Mouse (Mus musculus) liver, embryonic 11.5 days (tissue): Measurements from ENCODE around the gene Washc4. TPM values are rescaled to one million over a fixed set of nuclear protein-coding genes. Genes with fewer than 3 reads are reported as not detected.

Experiments used
- ATAC-seq: fragments of 200-750 bp; cut with Nextera tagmentation; replicated peaks from 2 replicates; pipeline ENCODE4 v1.8.0; 2017; ENCODE audit warnings: moderate number of reproducible peaks, mild to moderate bottlenecking, moderate TSS enrichment, moderate library complexity; ENCODE audit not compliant: low FRiP score
- DNase-seq: peaks from one replicate; pipeline ENCODE4 v3.0.0-alpha.2; 2017; ENCODE audit warnings: low spot score
- H3K27ac ChIP-seq: fragments of 300-500 bp; sonication (generic); 2 replicates; pipeline ENCODE4 v1.5.1; 2014; ENCODE audit warnings: mild to moderate bottlenecking, low read depth, low read length, control low read depth
- H3K27me3 ChIP-seq: fragments of 300-500 bp; sonication (generic); replicated peaks from 2 replicates; pipeline ENCODE4 v1.6.1; 2014; ENCODE audit warnings: low read length, mixed read lengths; ENCODE audit not compliant: control insufficient read depth, insufficient read depth
- H3K36me3 ChIP-seq: fragments of 300-500 bp; sonication (generic); 2 replicates; pipeline ENCODE4 v1.6.1; 2014; ENCODE audit warnings: mild to moderate bottlenecking, low read length, moderate library complexity, mixed read lengths; ENCODE audit not compliant: control insufficient read depth, insufficient read depth
- H3K4me1 ChIP-seq: fragments of 300-500 bp; sonication (generic); replicated peaks from 2 replicates; pipeline ENCODE4 v1.6.1; 2014; ENCODE audit warnings: low read length, mixed read lengths; ENCODE audit not compliant: control insufficient read depth, insufficient read depth
- H3K4me2 ChIP-seq: fragments of 300-500 bp; sonication (generic); 2 replicates; pipeline ENCODE4 v1.6.1; 2014; ENCODE audit warnings: mild to moderate bottlenecking, control low read depth, moderate library complexity
- H3K4me3 ChIP-seq: fragments of 300-500 bp; sonication (generic); 2 replicates; pipeline ENCODE4 v1.5.1; 2014; ENCODE audit warnings: low read depth, low read length, control low read depth
- H3K9ac ChIP-seq: fragments of 300-500 bp; sonication (generic); 2 replicates; pipeline ENCODE4 v1.6.1; 2014; ENCODE audit warnings: low read depth, low read length, control low read depth
- H3K9me3 ChIP-seq: fragments of 300-500 bp; sonication (generic); 2 replicates; pipeline ENCODE4 v1.6.1; 2016; ENCODE audit warnings: low read length, inconsistent platforms, mixed read lengths; ENCODE audit not compliant: control insufficient read depth
- WGBS: fragments of 180-500 bp; shearing (Covaris S2); extraction: QIAGEN DNeasy Blood & Tissue Kit; methylation state at CpG from one replicate; pipeline ENCODE4 v1.1.7; 2014; 5-methylcytosine and 5-hydroxymethylcytosine counted together
- polyA plus RNA-seq: library from polyadenylated mRNA; unstranded; fragments of >200 nt; fragmentation: Nextera tagmentation; extraction: Ambion mirVana; gene quantifications from 2 replicates; pipeline ENCODE4 v1.2.1, GENCODE M21; 2014

Gene Washc4
- polyA plus RNA-seq, 1 experiment from 2014 or later: 31.0 TPM

GRCm38 (mm10) chr10:83634461-83634860, 90.9 kb downstream of the Washc4 start:
- no peak for ATAC-seq

GRCm38 (mm10) chr10:83636191-83636590, 92.6 kb downstream of the Washc4 start:
- Histone ChIP-seq H3K27me3 (no peaks in the 10 kb centered on the region), H3K4me2 (no peak overlapping the region), H3K9me3 (no peaks in the 10 kb centered on the region), H3K36me3 (no peaks in the 10 kb centered on the region; the same call in 1 of the 2 replicates), H3K9ac (no peak overlapping the region), H3K4me3 (no peak overlapping the region), H3K4me1 (peaks cover 25% of the 10 kb centered on the region), H3K27ac (no peak overlapping the region)
- DNase-seq: no peak
- WGBS: 78% methylated on average over 2 of the region's 2 CpGs
- ATAC-seq: no peak

More at GRCm38 (mm10) chr10:83634461-83634860, 90.9 kb downstream of the Washc4 start:
- peaks cover 25% of the 10 kb centered on the region for H3K4me1 ChIP-seq
- H3K9me3 ChIP-seq: no peaks in the 10 kb centered on the region
- H3K4me2 ChIP-seq: no peak overlapping the region; the same call in 1 of the 2 replicates
- no peak overlapping the region for H3K27ac ChIP-seq
- H3K36me3 ChIP-seq: no peaks in the 10 kb centered on the region; the same call in 1 of the 2 replicates
- DNase-seq: no peak
- H3K4me3 ChIP-seq: no peak overlapping the region
- H3K9ac ChIP-seq: no peak overlapping the region
- 14% methylated on average over 5 of the region's 5 CpGs for WGBS
- H3K27me3 ChIP-seq: no peaks in the 10 kb centered on the region

- Histone ChIP-seq H3K9ac (no peak overlapping the region), H3K36me3 (no peaks in the 10 kb centered on the region), H3K9me3 (no peaks in the 10 kb centered on the region), H3K4me1 (peaks cover 25% of the 10 kb centered on the region), H3K4me3 (no peak overlapping the region), H3K27ac (no peak overlapping the region), H3K4me2 (no peak overlapping the region), H3K27me3 (no peaks in the 10 kb centered on the region)
- WGBS: 17% methylated on average over 6 of the region's 6 CpGs
- no peak for DNase-seq
- 0 out of 2 replicates have a peak, but pooled peaks have one; percentile 52 for ATAC-seq
Measured at GRCm38 (mm10) chr10:83637295-83637694, 93.7 kb downstream of the Washc4 start.

- Histone ChIP-seq H3K27ac (no peak overlapping the region), H3K36me3 (no peaks in the 10 kb centered on the region), H3K9me3 (no peaks in the 10 kb centered on the region), H3K4me1 (peaks cover 28% of the 10 kb centered on the region), H3K27me3 (no peaks in the 10 kb centered on the region), H3K9ac (no peak overlapping the region), H3K4me2 (no peak overlapping the region), H3K4me3 (no peak overlapping the region)
- ATAC-seq (no peak), DNase-seq (no peak)
- WGBS: 89% methylated on average over 10 of the region's 10 CpGs
Measured at GRCm38 (mm10) chr10:83639881-83640386, 96.4 kb downstream of the Washc4 start.

- H3K36me3 ChIP-seq: no peaks in the 10 kb centered on the region
- no peak for ATAC-seq
- no peak overlapping the region for H3K4me2 ChIP-seq
- H3K4me3 ChIP-seq: no peak overlapping the region
- H3K9me3 ChIP-seq: no peaks in the 10 kb centered on the region
- no peak overlapping the region for H3K9ac ChIP-seq
- WGBS: 62% methylated on average over 3 of the region's 3 CpGs
- DNase-seq: no peak
- H3K27ac ChIP-seq: no peak overlapping the region
- H3K27me3 ChIP-seq: no peaks in the 10 kb centered on the region
- H3K4me1 ChIP-seq: peaks cover 34% of the 10 kb centered on the region
Measured at GRCm38 (mm10) chr10:83641641-83642040, 98.1 kb downstream of the Washc4 start.

- no peak for ATAC-seq
- Histone ChIP-seq H3K4me3 (no peak overlapping the region), H3K9ac (no peak overlapping the region), H3K4me1 (peaks cover 27% of the 10 kb centered on the region), H3K9me3 (no peaks in the 10 kb centered on the region), H3K4me2 (peak overlapping the region; percentile 49; the same call in 1 of the 2 replicates), H3K27ac (no peak overlapping the region), H3K27me3 (peaks cover 12% of the 10 kb centered on the region; the same call in 1 of the 2 replicates), H3K36me3 (no peaks in the 10 kb centered on the region)
- no peak for DNase-seq
- WGBS: 59% methylated on average over 8 of the region's 8 CpGs
Measured at GRCm38 (mm10) chr10:83644167-83644566, 100.6 kb downstream of the Washc4 start.

GRCm38 (mm10) chr10:83644865-83645715, 101.5 kb downstream of the Washc4 start:
- ATAC-seq (peak; percentile 96), DNase-seq (peak; percentile 61)
- no peaks in the 10 kb centered on the region for H3K36me3 ChIP-seq
- H3K27me3 ChIP-seq: peaks cover 19% of the 10 kb centered on the region; the same call in 1 of the 2 replicates
- peaks cover 27% of the 10 kb centered on the region for H3K4me1 ChIP-seq
- H3K9me3 ChIP-seq: no peaks in the 10 kb centered on the region
- H3K27ac ChIP-seq: peak overlapping the region; percentile 70
- 34% methylated on average over 16 of the region's 16 CpGs for WGBS
- no peak overlapping the region; the same call in 1 of the 2 replicates for H3K4me3 ChIP-seq
- peak overlapping the region; percentile 49 for H3K4me2 ChIP-seq
- no peak overlapping the region for H3K9ac ChIP-seq

- ATAC-seq (no peak), DNase-seq (no peak)
- H3K4me3 ChIP-seq: no peak overlapping the region; the same call in 1 of the 2 replicates
- no peaks in the 10 kb centered on the region for H3K36me3 ChIP-seq
- H3K4me1 ChIP-seq: peaks cover 27% of the 10 kb centered on the region
- no peak overlapping the region for H3K9ac ChIP-seq
- no peaks in the 10 kb centered on the region for H3K9me3 ChIP-seq
- H3K27ac ChIP-seq: peak overlapping the region; percentile 70
- peaks cover 20% of the 10 kb centered on the region; the same call in 1 of the 2 replicates for H3K27me3 ChIP-seq
- H3K4me2 ChIP-seq: peak overlapping the region; percentile 49
- 90% methylated on average over 3 of the region's 3 CpGs for WGBS
Measured at GRCm38 (mm10) chr10:83645716-83645990, 102.1 kb downstream of the Washc4 start.
